Mouse (Mus musculus): ENCODE measurements at regions not wholly inside any gene's neighbourhood (a gene's known extent, or its start where the extent isn't known, plus 50 kb on each side); places are given as distances from the start of the nearest gene placed in this dataset.

DNA sequence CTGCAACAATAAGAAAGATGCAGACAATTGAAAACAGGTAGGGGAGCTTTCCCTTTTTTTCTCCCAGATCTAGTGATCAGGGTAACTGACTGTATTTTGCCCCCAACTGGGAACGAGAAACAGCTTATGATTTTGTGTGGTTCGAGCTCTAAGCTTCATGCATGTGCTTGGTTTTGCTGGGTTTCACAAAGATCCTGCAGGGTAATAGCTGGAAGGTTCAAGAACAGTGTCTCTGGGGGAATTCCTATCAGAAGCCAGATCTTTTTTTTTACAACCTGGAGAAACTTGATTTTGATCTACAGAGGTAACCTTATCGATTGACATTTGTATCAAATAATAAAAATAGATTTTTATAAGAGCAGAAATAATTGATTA is 145.0 kb upstream of the Fam98a start:
- Histone ChIP-seq H3K4me3 (ENCODE audit: insufficient read depth, low read length) (no peak overlapping the region), H3K4me1 (ENCODE audit: control insufficient read depth, insufficient read depth, low read length) (no peaks in the 10 kb centered on the region), H3K27ac (ENCODE audit: insufficient read depth, low read depth, low read length) (no peak overlapping the region)
- no peak for TF ChIP-seq CTCF (IDR thresholded peaks at IDR 0.05; ENCODE audit: low read depth, low read length)
- no peak for TF ChIP-seq POLR2A (IDR thresholded peaks at IDR 0.05; ENCODE audit: borderline replicate concordance, low read depth, low read length)

DNA sequence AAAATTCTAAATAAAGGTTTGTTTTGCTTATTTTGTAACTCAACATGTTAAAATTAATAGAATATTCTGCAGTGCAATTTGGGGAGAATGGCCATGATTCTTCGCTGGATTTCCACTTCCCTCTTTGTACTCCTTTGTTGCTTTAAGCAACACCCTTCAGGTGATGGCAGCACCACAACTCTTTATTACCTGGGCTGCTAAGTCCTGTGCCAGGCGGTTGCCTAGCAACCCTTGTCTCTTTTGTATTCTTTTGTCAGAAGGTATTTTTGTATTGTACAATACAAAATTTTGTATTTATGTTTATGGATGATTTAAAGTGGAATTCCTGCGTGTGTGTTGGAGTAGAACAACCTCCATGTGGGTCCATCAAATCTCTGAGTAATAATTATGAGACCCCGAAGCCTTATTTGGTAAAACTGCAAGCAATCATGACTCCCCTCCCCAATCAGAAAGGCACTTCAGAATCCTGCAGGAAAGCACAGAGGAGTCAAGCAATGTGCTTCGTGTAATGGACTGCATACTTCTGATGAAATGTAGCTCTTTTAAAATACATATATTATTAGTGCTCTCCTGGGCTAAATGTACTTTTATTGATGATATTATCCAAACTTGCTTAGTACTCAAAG is 144.5 kb upstream of the Fam98a start:
- no peak overlapping the region for H3K27ac ChIP-seq (ENCODE audit: insufficient read depth, low read depth, low read length)
- no peak for TF ChIP-seq POLR2A (IDR thresholded peaks at IDR 0.05; ENCODE audit: borderline replicate concordance, low read depth, low read length)
- TF ChIP-seq CTCF (IDR thresholded peaks at IDR 0.05; ENCODE audit: low read depth, low read length), result no peak
- no peak overlapping the region for H3K4me3 ChIP-seq (ENCODE audit: insufficient read depth, low read length)
- no peaks in the 10 kb centered on the region for H3K4me1 ChIP-seq (ENCODE audit: control insufficient read depth, insufficient read depth, low read length)

DNA sequence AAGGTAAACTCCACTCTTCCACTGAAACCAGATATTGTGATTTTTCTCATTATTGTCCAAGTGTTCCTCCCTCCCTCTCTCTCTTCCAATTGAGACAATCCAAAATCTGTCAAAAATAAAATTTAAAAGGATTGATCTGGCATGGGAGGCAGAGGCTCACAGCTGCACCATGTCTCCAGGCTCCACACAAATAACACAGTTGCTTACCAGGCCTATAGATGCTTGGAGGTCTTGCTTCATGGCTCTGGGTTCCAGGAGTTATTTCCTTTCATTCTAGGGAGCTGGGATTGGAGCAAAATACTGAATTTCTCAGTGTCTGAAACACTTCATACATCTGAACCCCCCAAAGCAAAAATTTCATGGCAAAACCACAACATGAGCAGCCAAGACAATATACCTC is 134.2 kb upstream of the Fam98a start:
- Histone ChIP-seq H3K27ac (ENCODE audit: insufficient read depth, low read depth, low read length) (no peak overlapping the region), H3K4me3 (ENCODE audit: insufficient read depth, low read length) (no peak overlapping the region), H3K4me1 (ENCODE audit: control insufficient read depth, insufficient read depth, low read length) (no peaks in the 10 kb centered on the region)
- TF ChIP-seq CTCF (IDR thresholded peaks at IDR 0.05; ENCODE audit: low read depth, low read length), result no peak
- no peak for TF ChIP-seq POLR2A (IDR thresholded peaks at IDR 0.05; ENCODE audit: borderline replicate concordance, low read depth, low read length)

DNA sequence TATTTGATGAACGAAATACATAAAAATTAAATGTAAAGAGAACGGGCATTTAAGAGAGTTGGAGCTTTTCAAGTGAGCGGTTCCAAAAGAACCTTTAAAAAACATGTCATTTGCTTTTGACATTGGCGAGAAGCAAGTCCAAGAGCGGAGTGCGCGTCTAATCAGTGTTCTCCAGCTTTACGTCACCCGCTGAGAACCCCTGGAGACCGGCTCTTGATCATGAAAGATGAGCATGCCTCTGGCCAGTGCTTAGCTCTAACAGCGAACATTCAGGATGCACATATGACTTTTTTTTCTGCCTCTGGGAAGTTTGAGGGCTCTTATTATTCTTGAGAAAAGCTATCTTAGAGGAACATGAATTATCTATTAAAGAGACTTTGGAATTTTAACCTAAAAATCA is 95.2 kb upstream of the Fam98a start:
- H3K27ac ChIP-seq (ENCODE audit: insufficient read depth, low read depth, low read length), result no peak overlapping the region
- H3K4me1 ChIP-seq (ENCODE audit: control insufficient read depth, insufficient read depth, low read length), result no peaks in the 10 kb centered on the region
- no peak for TF ChIP-seq CTCF (IDR thresholded peaks at IDR 0.05; ENCODE audit: low read depth, low read length)
- TF ChIP-seq POLR2A (IDR thresholded peaks at IDR 0.05; ENCODE audit: borderline replicate concordance, low read depth, low read length), result no peak
- no peak overlapping the region for H3K4me3 ChIP-seq (ENCODE audit: insufficient read depth, low read length)

DNA sequence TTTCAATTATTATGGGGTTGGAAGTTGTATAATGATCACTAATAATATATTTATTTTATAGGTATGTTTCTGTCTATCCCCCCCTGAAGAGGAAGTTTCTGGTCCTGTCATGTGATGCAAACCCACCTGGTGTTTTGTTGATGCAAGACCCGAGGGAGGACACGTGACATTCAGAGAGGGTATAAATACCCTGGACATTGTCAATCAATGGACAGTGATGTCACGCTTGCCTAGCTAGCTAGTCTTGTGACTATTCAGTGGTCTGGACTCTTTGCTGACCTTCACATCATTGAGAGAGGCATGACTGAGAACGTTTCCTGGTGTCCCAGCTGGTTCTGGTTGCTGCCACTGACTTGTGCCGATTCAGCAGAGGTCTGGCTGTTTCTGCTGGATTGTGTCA is 93.0 kb upstream of the Fam98a start:
- H3K4me3 ChIP-seq (ENCODE audit: insufficient read depth, low read length), result no peak overlapping the region
- TF ChIP-seq CTCF (IDR thresholded peaks at IDR 0.05; ENCODE audit: low read depth, low read length), result no peak
- no peak for TF ChIP-seq POLR2A (IDR thresholded peaks at IDR 0.05; ENCODE audit: borderline replicate concordance, low read depth, low read length)

DNA sequence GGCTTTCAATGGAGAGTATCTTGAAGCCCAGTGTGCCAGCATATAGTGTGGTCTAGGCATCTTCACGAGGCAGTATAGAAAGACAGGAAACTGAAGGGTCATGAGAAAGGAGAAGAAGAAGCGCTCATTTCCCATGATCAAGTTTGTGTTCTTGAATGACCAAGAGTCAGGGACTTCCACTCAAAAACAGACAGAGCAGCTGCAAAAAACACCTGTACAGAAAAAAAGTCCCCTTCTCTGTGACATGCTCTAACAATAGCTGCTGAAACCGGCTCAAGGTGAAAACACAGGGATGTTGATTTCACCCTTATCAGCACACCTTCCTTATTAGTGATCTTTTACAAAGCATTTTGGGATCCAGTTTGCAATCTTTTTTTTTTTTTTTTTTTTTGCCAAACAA is 90.6 kb upstream of the Fam98a start:
- H3K4me1 ChIP-seq (ENCODE audit: control insufficient read depth, insufficient read depth, low read length), result no peaks in the 10 kb centered on the region
- H3K4me3 ChIP-seq (ENCODE audit: insufficient read depth, low read length), result no peak overlapping the region
- TF ChIP-seq CTCF (IDR thresholded peaks at IDR 0.05; ENCODE audit: low read depth, low read length), result no peak
- no peak for TF ChIP-seq POLR2A (IDR thresholded peaks at IDR 0.05; ENCODE audit: borderline replicate concordance, low read depth, low read length)
- no peak overlapping the region for H3K27ac ChIP-seq (ENCODE audit: insufficient read depth, low read depth, low read length)

More for the DNA sequence above, 93.0 kb upstream of the Fam98a start:
- Histone ChIP-seq H3K4me1 (ENCODE audit: control insufficient read depth, insufficient read depth, low read length) (no peaks in the 10 kb centered on the region), H3K27ac (ENCODE audit: insufficient read depth, low read depth, low read length) (no peak overlapping the region)

DNA sequence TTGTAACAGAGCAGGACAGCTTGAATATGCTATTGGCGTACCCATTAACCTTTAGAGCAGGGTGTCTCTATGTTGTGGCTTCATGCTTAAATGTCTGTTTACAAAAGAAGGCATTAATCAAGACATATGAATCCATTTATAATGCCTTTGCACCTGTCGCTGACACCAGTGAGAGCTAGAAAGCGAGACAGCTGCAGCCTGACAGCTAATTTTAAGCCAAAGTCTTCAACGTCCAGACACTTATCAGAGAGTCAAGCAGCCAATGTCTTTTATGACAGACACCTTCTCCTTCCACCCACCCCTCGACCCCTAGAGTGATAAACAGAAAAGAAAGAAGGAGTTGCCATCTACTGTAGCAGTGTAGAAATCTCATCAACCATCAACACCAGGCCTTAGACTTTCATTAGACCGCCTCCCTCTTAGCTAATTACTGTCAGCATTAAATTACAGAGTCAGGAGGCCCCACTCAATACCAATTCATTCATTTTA is 89.3 kb upstream of the Fam98a start:
- no peak for TF ChIP-seq CTCF (IDR thresholded peaks at IDR 0.05; ENCODE audit: low read depth, low read length)
- TF ChIP-seq POLR2A (IDR thresholded peaks at IDR 0.05; ENCODE audit: borderline replicate concordance, low read depth, low read length), result no peak
- Histone ChIP-seq H3K27ac (ENCODE audit: insufficient read depth, low read depth, low read length) (no peak overlapping the region), H3K4me3 (ENCODE audit: insufficient read depth, low read length) (no peak overlapping the region), H3K4me1 (ENCODE audit: control insufficient read depth, insufficient read depth, low read length) (no peaks in the 10 kb centered on the region)

DNA sequence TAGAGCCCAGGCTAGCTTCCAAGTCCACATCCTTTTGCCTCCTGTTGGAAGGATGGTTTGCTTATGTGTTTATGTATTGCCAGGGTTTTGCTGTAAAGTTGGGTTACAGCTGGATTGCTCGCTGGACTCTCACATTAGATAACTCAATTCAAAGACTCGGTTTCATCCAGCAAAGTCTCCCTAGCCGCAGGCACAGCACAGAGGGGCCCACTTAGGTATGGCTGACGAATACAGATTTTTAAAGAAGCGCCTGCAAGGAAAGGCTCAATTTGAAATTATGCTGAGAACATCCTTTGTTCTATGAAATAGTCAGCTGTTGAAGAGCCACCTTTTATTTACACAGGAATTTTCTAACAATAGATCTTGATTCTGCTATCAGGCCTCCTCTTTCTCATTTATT is 88.8 kb upstream of the Fam98a start:
- TF ChIP-seq POLR2A (IDR thresholded peaks at IDR 0.05; ENCODE audit: borderline replicate concordance, low read depth, low read length), result no peak
- TF ChIP-seq CTCF (IDR thresholded peaks at IDR 0.05; ENCODE audit: low read depth, low read length), result no peak
- H3K27ac ChIP-seq (ENCODE audit: insufficient read depth, low read depth, low read length), result no peak overlapping the region
- no peaks in the 10 kb centered on the region for H3K4me1 ChIP-seq (ENCODE audit: control insufficient read depth, insufficient read depth, low read length)
- no peak overlapping the region for H3K4me3 ChIP-seq (ENCODE audit: insufficient read depth, low read length)

DNA sequence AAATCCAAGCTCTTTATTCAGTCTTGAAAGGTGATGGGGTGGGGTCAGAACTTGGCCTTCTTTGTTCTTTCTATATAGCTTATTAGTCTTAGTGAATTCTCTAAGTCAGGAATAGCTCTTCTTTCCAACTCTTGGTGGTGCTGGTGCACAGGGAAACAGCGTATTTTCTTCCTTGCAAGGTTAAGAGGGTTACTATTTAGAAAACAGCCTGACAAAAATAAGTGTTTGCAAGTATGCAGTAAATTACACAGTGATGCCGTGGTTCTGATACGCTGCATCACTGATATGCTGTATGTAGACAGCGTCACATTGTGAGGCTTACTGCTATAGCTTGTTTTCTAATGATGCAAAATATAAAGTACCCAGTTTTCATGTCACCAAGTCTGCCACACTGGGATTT is 78.1 kb upstream of the Fam98a start:
- TF ChIP-seq POLR2A (IDR thresholded peaks at IDR 0.05; ENCODE audit: borderline replicate concordance, low read depth, low read length) (no peak), CTCF (IDR thresholded peaks at IDR 0.05; ENCODE audit: low read depth, low read length) (no peak)
- Histone ChIP-seq H3K4me1 (ENCODE audit: control insufficient read depth, insufficient read depth, low read length) (no peaks in the 10 kb centered on the region), H3K27ac (ENCODE audit: insufficient read depth, low read depth, low read length) (no peak overlapping the region), H3K4me3 (ENCODE audit: insufficient read depth, low read length) (no peak overlapping the region)

DNA sequence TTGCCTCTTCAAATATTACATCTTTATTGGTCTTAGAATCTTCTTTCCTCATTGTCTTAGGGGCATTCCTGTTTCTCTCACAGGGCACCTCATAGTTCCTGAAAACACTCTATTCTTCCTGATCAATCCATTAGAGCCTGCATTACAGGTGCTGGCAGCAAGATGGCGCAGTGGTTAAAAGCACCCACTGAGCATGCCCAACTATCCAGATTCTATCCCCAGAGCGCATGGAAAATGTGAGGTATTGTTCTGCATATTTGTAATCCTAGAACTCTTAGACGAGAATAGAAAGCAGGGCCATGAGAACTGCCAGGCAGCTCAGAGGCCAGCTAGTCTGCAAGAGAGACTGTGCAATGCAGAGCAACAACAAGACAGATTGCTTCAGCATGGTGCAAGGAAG is 67.7 kb upstream of the Fam98a start:
- no peak for TF ChIP-seq POLR2A (IDR thresholded peaks at IDR 0.05; ENCODE audit: borderline replicate concordance, low read depth, low read length)
- TF ChIP-seq CTCF (IDR thresholded peaks at IDR 0.05; ENCODE audit: low read depth, low read length), result no peak
- no peak overlapping the region for H3K4me3 ChIP-seq (ENCODE audit: insufficient read depth, low read length)
- no peaks in the 10 kb centered on the region for H3K4me1 ChIP-seq (ENCODE audit: control insufficient read depth, insufficient read depth, low read length)
- no peak overlapping the region for H3K27ac ChIP-seq (ENCODE audit: insufficient read depth, low read depth, low read length)

DNA sequence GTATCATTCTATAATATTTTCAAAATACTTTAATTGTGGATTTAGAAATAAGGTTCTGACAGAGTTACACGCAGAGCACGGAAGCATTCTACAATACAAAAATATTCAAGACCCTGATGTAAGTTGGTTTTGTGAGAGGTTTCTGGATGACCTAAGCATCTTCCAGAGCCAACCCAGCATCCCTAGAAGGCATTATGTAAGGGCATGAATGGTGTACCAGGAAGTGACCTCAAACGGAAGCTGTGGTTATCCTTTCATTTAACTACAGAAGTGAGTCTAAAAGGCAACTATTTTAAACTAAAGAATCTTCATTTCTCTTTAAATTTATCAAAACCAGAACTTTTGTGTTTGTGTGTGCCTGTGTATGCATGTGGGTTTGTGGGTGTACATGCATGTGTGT is 66.8 kb upstream of the Fam98a start:
- Histone ChIP-seq H3K4me1 (ENCODE audit: control insufficient read depth, insufficient read depth, low read length) (no peaks in the 10 kb centered on the region), H3K27ac (ENCODE audit: insufficient read depth, low read depth, low read length) (no peak overlapping the region), H3K4me3 (ENCODE audit: insufficient read depth, low read length) (no peak overlapping the region)
- TF ChIP-seq CTCF (IDR thresholded peaks at IDR 0.05; ENCODE audit: low read depth, low read length) (no peak), POLR2A (IDR thresholded peaks at IDR 0.05; ENCODE audit: borderline replicate concordance, low read depth, low read length) (no peak)

Data from bone marrow macrophage, adult 2 months (primary cell).